Mouse (Mus musculus): ENCODE results near the gene Psma3. TPM values are rescaled to one million over a fixed set of nuclear protein-coding genes. Genes with fewer than 3 reads are reported as not detected.

The Psma3 gene
- polyA plus RNA-seq, 1 experiment from 2014 or later: 589 TPM

DNA sequence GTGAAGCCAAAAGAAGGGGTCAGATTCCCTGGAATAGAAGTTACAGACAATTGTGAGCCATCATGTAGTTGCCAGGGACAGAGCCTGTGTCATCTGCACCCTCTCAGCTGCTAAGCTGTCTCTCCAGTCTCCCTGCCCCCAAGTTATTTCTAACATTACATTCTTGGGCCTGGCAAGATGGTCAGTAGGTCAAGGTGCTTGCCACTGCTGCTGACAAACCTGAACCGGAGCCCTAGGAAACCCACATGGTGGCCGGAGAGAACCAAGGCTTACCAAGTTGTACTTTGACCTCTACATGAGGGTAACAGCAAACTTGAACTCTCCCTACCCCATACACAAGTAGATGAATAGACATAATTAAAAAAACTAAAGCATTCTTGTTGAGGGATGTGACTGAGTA is 70.1 kb downstream of the Psma3 start:
- Histone ChIP-seq H3K27me3 (replicated peaks; ENCODE audit: control insufficient read depth, insufficient read depth, low read length) (no peaks in the 10 kb centered on the region), H3K4me3 (ENCODE audit: low read depth, low read length) (no peak overlapping the region), H3K9ac (ENCODE audit: low read depth, low read length) (no peak overlapping the region), H3K9me3 (ENCODE audit: control insufficient read depth, low read length) (0 out of 2 replicates have a peak, but pooled peaks cover 6% of the 10 kb centered on the region), H3K36me3 (ENCODE audit: control insufficient read depth, insufficient read depth, low read length) (peaks cover 68% of the 10 kb centered on the region), H3K4me2 (ENCODE audit: low read depth, low read length) (no peak overlapping the region), H3K27ac (replicated peaks; ENCODE audit: low read depth, low read length) (no peak overlapping the region), H3K4me1 (ENCODE audit: control insufficient read depth, insufficient read depth, low read length) (peaks cover 8% of the 10 kb centered on the region; the same call in 1 of the 2 replicates)
- ATAC-seq (ENCODE audit: low read depth) (no peak), DNase-seq (ENCODE audit: low spot score) (no peak)
- 87% methylated on average over 2 of the region's 2 CpGs for WGBS

Other genes with a start within 250 kb of the Psma3 start
- gene Frmd6, start 149.1 kb upstream of the Psma3 start, polyA plus RNA-seq (2014; fragmentation: Nextera tagmentation; extraction: Ambion mirVana): 56.0 and 57.8 TPM in 2 replicates
- gene Actr10, start 36.8 kb upstream of the Psma3 start, polyA plus RNA-seq (2014; fragmentation: Nextera tagmentation; extraction: Ambion mirVana): 269 and 276 TPM in 2 replicates
- 28.6 and 32.5 TPM in 2 replicates for gene Arid4a, start 41.4 kb downstream of the Psma3 start, polyA plus RNA-seq (2014; fragmentation: Nextera tagmentation; extraction: Ambion mirVana)
- 1.2 TPM in 1 of 2 replicates, not detected in the other for gene Tomm20l, start 136.8 kb downstream of the Psma3 start, polyA plus RNA-seq (2014; fragmentation: Nextera tagmentation; extraction: Ambion mirVana)
- gene Timm9, start 162.1 kb downstream of the Psma3 start, polyA plus RNA-seq (2014; fragmentation: Nextera tagmentation; extraction: Ambion mirVana): 72.8 and 81.0 TPM in 2 replicates
- gene 2700049A03Rik, start 162.2 kb downstream of the Psma3 start, polyA plus RNA-seq (2014; fragmentation: Nextera tagmentation; extraction: Ambion mirVana): 11.2 and 13.1 TPM in 2 replicates